Mouse (Mus musculus) lung, adult 2 months (tissue): ENCODE data around the gene Foxp1.

Experiments
- CTCF ChIP-seq: fragments of 200-500 bp; IDR thresholded peaks from 2 replicates; pipeline ENCODE4 v1.5.1; 2011; ENCODE audit warnings: mild to moderate bottlenecking, low read length, control low read depth; ENCODE audit not compliant: insufficient read depth
- POLR2A ChIP-seq: fragments of 200-500 bp; IDR thresholded peaks from 2 replicates; pipeline ENCODE4 v1.6.1; 2011; ENCODE audit warnings: low read depth, mild to moderate bottlenecking, control low read depth, low read length, borderline replicate concordance; ENCODE audit errors: extremely low read depth

DNA sequence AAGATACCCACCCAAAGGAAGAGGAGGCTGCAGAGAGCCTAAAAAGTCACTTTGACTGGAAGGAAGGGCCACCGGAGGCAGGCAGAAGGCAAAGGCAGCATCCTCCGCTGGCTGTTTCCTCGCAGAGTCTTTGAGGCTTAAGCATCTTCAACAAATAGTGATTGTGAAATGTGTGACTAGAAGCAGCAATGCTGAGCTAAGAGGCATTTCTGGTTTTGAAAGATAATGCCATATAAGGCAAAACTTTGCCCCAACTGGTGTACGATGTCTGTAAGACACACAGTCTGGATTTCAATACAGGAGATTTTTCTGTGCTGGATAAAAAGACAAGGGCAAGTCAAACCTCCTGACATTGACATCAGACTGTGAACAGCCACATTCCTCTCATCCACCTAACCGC is 51.6 kb downstream of the Foxp1 start:
- TF ChIP-seq POLR2A (no peak), CTCF (no peak)
